In the genomic region with DNA sequence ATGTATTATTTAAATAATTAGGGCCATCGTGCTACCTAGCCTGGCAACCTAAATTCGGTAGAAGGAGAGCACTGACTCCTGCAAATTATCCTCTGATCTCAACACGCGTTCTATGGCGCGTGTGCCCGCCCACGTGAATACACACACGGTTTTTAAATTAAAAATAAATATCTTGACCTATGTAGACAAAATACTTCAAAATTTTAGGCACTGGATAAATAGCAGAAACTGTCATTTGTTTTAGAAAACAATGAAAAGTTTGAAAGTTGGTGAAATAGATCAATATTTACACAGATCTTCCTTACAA, we compare ENCODE assay signal across 8 mouse cellular contexts. TPM values are rescaled to one million over a fixed set of nuclear protein-coding genes. Genes with fewer than 3 reads are reported as not detected.
DNase-seq lines count a peak whose midpoint lies in the region; ATAC-seq and TF ChIP-seq lines count a peak whose summit lies in the region.

No protein-coding gene starts in this region.

- no peak overlapping the region for H3K27ac ChIP-seq in lung, embryonic 14.5 days (ENCODE audit: low read depth)
- H3K27ac ChIP-seq in embryonic fibroblast, embryonic 13.5 days (ENCODE audit: insufficient read depth, low read length): no peak overlapping the region
- no peak overlapping the region for H3K27ac ChIP-seq in limb, embryonic 12.5 days
- peak overlapping the region; percentile 69 for H3K27ac ChIP-seq in neural tube, embryonic 15.5 days (replicated peaks)

- TF ChIP-seq POLR2A in embryonic fibroblast, embryonic 13.5 days (IDR thresholded peaks at IDR 0.05; ENCODE audit: low read depth, low read length): no peak

- no peak for TF ChIP-seq CTCF in lung, embryonic 14.5 days (IDR thresholded peaks at IDR 0.05; ENCODE audit: low read depth)
- TF ChIP-seq CTCF in embryonic fibroblast, embryonic 13.5 days (IDR thresholded peaks at IDR 0.05; ENCODE audit: borderline replicate concordance, insufficient read depth, low read length): no peak

- peak overlapping the region; percentile 78 for H3K4me3 ChIP-seq in lung, embryonic 14.5 days (ENCODE audit: low read depth, low read length)
- peak overlapping the region; percentile 63 for H3K4me3 ChIP-seq in embryonic fibroblast, embryonic 13.5 days (ENCODE audit: insufficient read depth, low read length)
- H3K4me3 ChIP-seq in limb, embryonic 12.5 days (replicated peaks): peak overlapping the region; percentile 75
- peak overlapping the region; percentile 82 for H3K4me3 ChIP-seq in neural tube, embryonic 15.5 days (replicated peaks)

- ATAC-seq in lung, embryonic 14.5 days (ENCODE audit: insufficient read depth): peak; percentile 15; the same call in 1 of the 2 replicates
- ATAC-seq in limb, embryonic 12.5 days (ENCODE audit: insufficient number of reproducible peaks, insufficient read depth, low FRiP score, low TSS enrichment, low read depth): no peak
- ATAC-seq in neural tube, embryonic 15.5 days (ENCODE audit: low FRiP score): no peak

- WGBS in lung, embryonic 14.5 days: 5% methylated on average over 9 of the region's 9 CpGs
- 4% methylated on average over 9 of the region's 9 CpGs for WGBS in limb, embryonic 12.5 days
- 6% methylated on average over 9 of the region's 9 CpGs for WGBS in neural tube, embryonic 15.5 days

- peak overlapping the region; percentile 40 for H3K9ac ChIP-seq in lung, embryonic 14.5 days
- peak overlapping the region; percentile 74 for H3K9ac ChIP-seq in limb, embryonic 12.5 days (replicated peaks)
- H3K9ac ChIP-seq in neural tube, embryonic 15.5 days (replicated peaks): peak overlapping the region; percentile 55

- peak overlapping the region; percentile 85 for H3K4me2 ChIP-seq in lung, embryonic 14.5 days
- H3K4me2 ChIP-seq in limb, embryonic 12.5 days: peak overlapping the region; percentile 75
- peak overlapping the region; percentile 78 for H3K4me2 ChIP-seq in neural tube, embryonic 15.5 days

- peaks cover 23% of the 10 kb centered on the region for H3K36me3 ChIP-seq in lung, embryonic 14.5 days (ENCODE audit: insufficient read depth)
- peaks cover 27% of the 10 kb centered on the region for H3K36me3 ChIP-seq in limb, embryonic 12.5 days
- H3K36me3 ChIP-seq in neural tube, embryonic 15.5 days: peaks cover 13% of the 10 kb centered on the region

- H3K27me3 ChIP-seq in lung, embryonic 14.5 days (ENCODE audit: insufficient read depth, low read length): peaks cover 4% of the 10 kb centered on the region; the same call in 1 of the 2 replicates
- H3K27me3 ChIP-seq in limb, embryonic 12.5 days: no peaks in the 10 kb centered on the region
- no peaks in the 10 kb centered on the region for H3K27me3 ChIP-seq in neural tube, embryonic 15.5 days (replicated peaks)

- H3K9me3 ChIP-seq in lung, embryonic 14.5 days (ENCODE audit: low read depth, low read length): no peaks in the 10 kb centered on the region
- no peaks in the 10 kb centered on the region for H3K9me3 ChIP-seq in limb, embryonic 12.5 days
- H3K9me3 ChIP-seq in neural tube, embryonic 15.5 days (replicated peaks): no peaks in the 10 kb centered on the region

- H3K4me1 ChIP-seq in lung, embryonic 14.5 days (ENCODE audit: insufficient read depth): peaks cover 2% of the 10 kb centered on the region; the same call in 1 of the 2 replicates
- H3K4me1 ChIP-seq in embryonic fibroblast, embryonic 13.5 days (ENCODE audit: control insufficient read depth, insufficient read depth, low read length): peaks cover 2% of the 10 kb centered on the region
- peaks cover 9% of the 10 kb centered on the region for H3K4me1 ChIP-seq in limb, embryonic 12.5 days (replicated peaks)
- H3K4me1 ChIP-seq in neural tube, embryonic 15.5 days: peaks cover 13% of the 10 kb centered on the region

- no peak for DNase-seq in lung, embryonic 14.5 days
- DNase-seq in lung, postnatal 14 days: no peak
- no peak for DNase-seq in adrenal gland, postnatal 4 days (ENCODE audit: low spot score in 2 of 2)
- no peak for DNase-seq in cerebellum, postnatal 4 days (ENCODE audit: low spot score in 2 of 2)
- DNase-seq in urinary bladder, postnatal 14 days (ENCODE audit: low spot score): no peak

RNA-seq across cellular contexts. Expression of gene Utp6, which starts 0.6 kb away (rescaled TPM):
- polyA plus RNA-seq in lung, embryonic 14.5 days (2014; fragmentation: Nextera tagmentation; extraction: Ambion mirVana): 62.4 and 64.8 TPM in 2 replicates
- 34.9 and 38.4 TPM in 2 replicates for polyA plus RNA-seq in embryonic fibroblast, embryonic 13.5 days (2011; ENCODE audit: insufficient read length, low read depth, missing spikeins)
- polyA plus RNA-seq in limb, embryonic 12.5 days (2016; fragmentation: Nextera tagmentation; extraction: Ambion mirVana): 72.0 and 74.4 TPM in 2 replicates
- polyA plus RNA-seq in neural tube, embryonic 15.5 days (2015; fragmentation: Nextera tagmentation; extraction: Ambion mirVana): 35.3 and 44.4 TPM in 2 replicates
- 10 to 100 TPM; 35.3 to 39.7 TPM for total RNA-seq in adrenal gland, postnatal 4 days (2021)

RNA-seq across cellular contexts. Expression of gene Suz12, which starts 30.1 kb away (rescaled TPM):
- polyA plus RNA-seq in lung, embryonic 14.5 days (2014; fragmentation: Nextera tagmentation; extraction: Ambion mirVana): 28.6 and 29.5 TPM in 2 replicates
- polyA plus RNA-seq in embryonic fibroblast, embryonic 13.5 days (2011; ENCODE audit: insufficient read length, low read depth, missing spikeins): 50.9 and 63.6 TPM in 2 replicates
- 30.1 and 31.7 TPM in 2 replicates for polyA plus RNA-seq in limb, embryonic 12.5 days (2016; fragmentation: Nextera tagmentation; extraction: Ambion mirVana)
- polyA plus RNA-seq in neural tube, embryonic 15.5 days (2015; fragmentation: Nextera tagmentation; extraction: Ambion mirVana): 11.1 and 13.8 TPM in 2 replicates
- total RNA-seq in adrenal gland, postnatal 4 days (2021): 10 to 100 TPM; 80.8 to 83.1 TPM
